Mouse (Mus musculus): ENCODE results near the gene Pygo1. TPM values are rescaled to one million over a fixed set of nuclear protein-coding genes. Genes with fewer than 3 reads are reported as not detected.

Gene Pygo1
- polyA plus RNA-seq, 1 experiment from 2014 or later = 7.1 TPM

DNA sequence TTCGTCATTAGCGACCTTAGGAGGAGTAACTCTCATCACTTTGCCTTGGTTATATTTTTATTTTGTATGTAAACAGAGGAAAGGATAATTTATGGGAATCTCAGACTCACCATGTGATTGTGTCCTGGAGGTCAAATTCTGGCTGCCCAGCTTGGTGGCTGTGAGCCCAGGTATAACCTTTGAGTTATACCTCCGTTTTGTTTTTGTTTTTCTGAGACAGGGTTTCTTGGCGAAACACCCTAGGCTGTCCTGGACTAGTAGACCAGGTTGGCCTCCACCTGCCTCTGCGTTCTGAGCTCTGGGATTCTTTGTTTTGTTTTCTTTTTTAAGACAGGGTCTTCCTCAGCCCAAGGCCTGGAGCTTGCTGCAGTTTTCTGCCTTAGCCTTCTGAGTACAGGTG is 63.3 kb downstream of the Pygo1 start:
- H3K36me3 ChIP-seq (ENCODE audit: control insufficient read depth, insufficient read depth, low read length) = no peaks in the 10 kb centered on the region
- H3K4me1 ChIP-seq (ENCODE audit: control insufficient read depth, insufficient read depth, low read length) = no peaks in the 10 kb centered on the region
- peaks cover 3% of the 10 kb centered on the region; the same call in 1 of the 2 replicates for H3K27me3 ChIP-seq (replicated peaks; ENCODE audit: control insufficient read depth, insufficient read depth, low read length)
- no peak overlapping the region for H3K4me3 ChIP-seq (ENCODE audit: low read depth, low read length)
- WGBS = 84% methylated on average over 5 of the region's 5 CpGs
- DNase-seq (ENCODE audit: low spot score) (no peak), ATAC-seq (ENCODE audit: low read depth) (no peak)
- no peak overlapping the region for H3K4me2 ChIP-seq (ENCODE audit: low read depth, low read length)
- no peak overlapping the region for H3K9ac ChIP-seq (ENCODE audit: low read depth, low read length)
- no peaks in the 10 kb centered on the region for H3K9me3 ChIP-seq (ENCODE audit: control insufficient read depth, low read length)
- H3K27ac ChIP-seq (replicated peaks; ENCODE audit: low read depth, low read length) = no peak overlapping the region

DNA sequence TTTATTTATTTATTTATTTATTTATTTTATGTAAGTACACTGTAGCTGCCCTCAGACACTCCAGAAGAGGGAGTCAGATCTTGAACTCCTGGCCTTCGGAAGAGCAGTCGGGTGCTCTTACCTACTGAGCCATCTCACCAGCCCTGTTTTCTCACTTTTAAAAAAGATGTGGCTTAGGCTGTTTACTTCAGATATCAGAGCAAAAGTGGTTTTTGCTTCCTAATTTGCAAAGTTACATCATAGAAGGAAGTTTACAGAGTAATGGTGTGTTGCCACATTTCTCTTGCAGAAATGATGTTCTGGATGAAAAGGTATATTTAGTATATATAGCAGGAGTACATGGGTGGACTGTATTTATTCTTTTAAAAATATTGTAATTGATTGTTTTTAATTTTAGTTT is 66.0 kb downstream of the Pygo1 start:
- no peak for ATAC-seq (ENCODE audit: low read depth)
- Histone ChIP-seq H3K4me2 (ENCODE audit: low read depth, low read length) (no peak overlapping the region), H3K27me3 (replicated peaks; ENCODE audit: control insufficient read depth, insufficient read depth, low read length) (peaks cover 3% of the 10 kb centered on the region; the same call in 1 of the 2 replicates), H3K9me3 (ENCODE audit: control insufficient read depth, low read length) (no peaks in the 10 kb centered on the region), H3K4me3 (ENCODE audit: low read depth, low read length) (no peak overlapping the region), H3K36me3 (ENCODE audit: control insufficient read depth, insufficient read depth, low read length) (no peaks in the 10 kb centered on the region), H3K9ac (ENCODE audit: low read depth, low read length) (no peak overlapping the region), H3K4me1 (ENCODE audit: control insufficient read depth, insufficient read depth, low read length) (no peaks in the 10 kb centered on the region), H3K27ac (replicated peaks; ENCODE audit: low read depth, low read length) (no peak overlapping the region)
- WGBS = 94% methylated on average over 2 of the region's 2 CpGs
- DNase-seq (ENCODE audit: low spot score) = no peak

GRCm38 (mm10) chr9:72992576-72992975 is 67.1 kb downstream of the Pygo1 start:
- Histone ChIP-seq H3K27ac (replicated peaks; ENCODE audit: low read depth, low read length) (no peak overlapping the region), H3K9ac (ENCODE audit: low read depth, low read length) (no peak overlapping the region), H3K36me3 (ENCODE audit: control insufficient read depth, insufficient read depth, low read length) (no peaks in the 10 kb centered on the region), H3K4me3 (ENCODE audit: low read depth, low read length) (no peak overlapping the region), H3K4me2 (ENCODE audit: low read depth, low read length) (no peak overlapping the region), H3K4me1 (ENCODE audit: control insufficient read depth, insufficient read depth, low read length) (no peaks in the 10 kb centered on the region), H3K9me3 (ENCODE audit: control insufficient read depth, low read length) (no peaks in the 10 kb centered on the region), H3K27me3 (replicated peaks; ENCODE audit: control insufficient read depth, insufficient read depth, low read length) (no peaks in the 10 kb centered on the region; the same call in 1 of the 2 replicates)
- ATAC-seq (ENCODE audit: low read depth) (no peak), DNase-seq (ENCODE audit: low spot score) (no peak)
- 87% methylated on average over 5 of the region's 5 CpGs for WGBS

DNA sequence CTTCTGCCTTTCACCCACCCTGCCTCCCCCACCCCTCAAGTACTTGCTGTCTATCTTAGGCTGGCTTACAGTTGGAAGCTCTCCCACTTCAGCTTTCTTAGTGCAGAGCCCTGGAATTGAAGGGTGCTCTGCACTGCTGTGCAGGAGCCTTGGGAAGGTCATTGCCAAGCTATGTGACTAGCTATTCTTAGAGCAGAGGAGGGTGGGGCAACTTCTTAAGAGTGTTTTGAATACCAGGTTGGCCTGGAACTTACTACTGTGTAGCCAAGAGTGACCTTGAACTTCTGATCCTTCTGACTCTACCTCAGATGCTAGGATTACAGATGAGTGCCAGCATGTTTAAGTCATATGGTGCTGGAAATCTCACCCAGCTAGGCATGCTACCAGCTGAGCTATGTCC is 70.7 kb downstream of the Pygo1 start:
- Histone ChIP-seq H3K27me3 (replicated peaks; ENCODE audit: control insufficient read depth, insufficient read depth, low read length) (no peaks in the 10 kb centered on the region), H3K4me3 (ENCODE audit: low read depth, low read length) (no peak overlapping the region), H3K27ac (replicated peaks; ENCODE audit: low read depth, low read length) (no peak overlapping the region), H3K4me1 (ENCODE audit: control insufficient read depth, insufficient read depth, low read length) (no peaks in the 10 kb centered on the region), H3K9ac (ENCODE audit: low read depth, low read length) (no peak overlapping the region), H3K36me3 (ENCODE audit: control insufficient read depth, insufficient read depth, low read length) (no peaks in the 10 kb centered on the region), H3K9me3 (ENCODE audit: control insufficient read depth, low read length) (no peaks in the 10 kb centered on the region), H3K4me2 (ENCODE audit: low read depth, low read length) (no peak overlapping the region)
- DNase-seq (ENCODE audit: low spot score) = no peak
- no peak for ATAC-seq (ENCODE audit: low read depth)

DNA sequence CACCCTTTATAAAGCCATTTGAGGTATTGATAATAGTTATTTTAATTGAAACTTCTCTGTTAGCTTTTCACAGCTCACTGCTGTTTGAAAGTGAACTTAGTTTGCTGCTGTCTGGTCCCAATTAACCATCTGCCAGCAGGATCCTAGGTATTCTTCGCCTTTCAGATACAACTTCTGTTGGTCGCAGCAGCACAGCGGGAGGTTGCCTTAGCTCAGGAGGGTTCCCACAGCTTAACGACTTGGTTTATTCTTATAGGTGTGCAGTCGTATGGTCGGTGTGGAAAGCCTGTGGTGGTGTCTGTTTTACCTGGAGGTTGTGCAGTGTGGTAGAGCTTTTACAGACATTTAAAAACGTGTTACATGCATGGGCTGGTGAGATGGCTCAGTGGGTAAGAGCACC is 71.4 kb downstream of the Pygo1 start:
- H3K36me3 ChIP-seq (ENCODE audit: control insufficient read depth, insufficient read depth, low read length) = 0 out of 2 replicates have a peak, but pooled peaks cover 6% of the 10 kb centered on the region
- H3K4me2 ChIP-seq (ENCODE audit: low read depth, low read length) = no peak overlapping the region
- no peaks in the 10 kb centered on the region for H3K9me3 ChIP-seq (ENCODE audit: control insufficient read depth, low read length)
- DNase-seq (ENCODE audit: low spot score) = no peak
- no peaks in the 10 kb centered on the region for H3K27me3 ChIP-seq (replicated peaks; ENCODE audit: control insufficient read depth, insufficient read depth, low read length)
- no peak overlapping the region for H3K9ac ChIP-seq (ENCODE audit: low read depth, low read length)
- no peak overlapping the region for H3K27ac ChIP-seq (replicated peaks; ENCODE audit: low read depth, low read length)
- no peak overlapping the region for H3K4me3 ChIP-seq (ENCODE audit: low read depth, low read length)
- no peak for ATAC-seq (ENCODE audit: low read depth)
- WGBS = 62% methylated on average over 7 of the region's 7 CpGs
- H3K4me1 ChIP-seq (ENCODE audit: control insufficient read depth, insufficient read depth, low read length) = no peaks in the 10 kb centered on the region

DNA sequence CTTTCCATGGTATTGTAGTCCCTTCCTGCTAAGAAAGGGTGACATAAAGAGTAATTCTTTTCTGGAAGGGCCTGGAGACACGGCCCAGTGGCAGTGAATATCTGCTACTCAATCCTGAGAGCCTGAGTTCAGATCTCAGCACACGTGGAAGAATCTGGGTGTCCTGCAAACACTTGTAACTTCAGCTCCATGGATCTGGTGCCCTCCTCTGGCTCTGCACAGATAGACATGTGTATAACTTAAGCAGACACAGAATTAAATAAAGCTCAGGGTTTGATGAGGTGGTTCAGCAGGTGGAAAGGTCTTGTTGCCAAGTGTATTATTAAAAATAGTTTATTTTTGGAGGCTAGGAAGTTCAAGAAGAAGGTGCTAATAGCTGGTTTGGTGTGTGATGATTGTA is 75.0 kb downstream of the Pygo1 start:
- no peak for DNase-seq (ENCODE audit: low spot score)
- no peak overlapping the region for H3K27ac ChIP-seq (replicated peaks; ENCODE audit: low read depth, low read length)
- H3K27me3 ChIP-seq (replicated peaks; ENCODE audit: control insufficient read depth, insufficient read depth, low read length) = no peaks in the 10 kb centered on the region
- no peak overlapping the region for H3K4me3 ChIP-seq (ENCODE audit: low read depth, low read length)
- H3K9me3 ChIP-seq (ENCODE audit: control insufficient read depth, low read length) = no peaks in the 10 kb centered on the region
- no peak for ATAC-seq (ENCODE audit: low read depth)
- H3K4me2 ChIP-seq (ENCODE audit: low read depth, low read length) = no peak overlapping the region
- H3K9ac ChIP-seq (ENCODE audit: low read depth, low read length) = no peak overlapping the region
- peaks cover 19% of the 10 kb centered on the region; the same call in 1 of the 2 replicates for H3K36me3 ChIP-seq (ENCODE audit: control insufficient read depth, insufficient read depth, low read length)
- H3K4me1 ChIP-seq (ENCODE audit: control insufficient read depth, insufficient read depth, low read length) = no peaks in the 10 kb centered on the region
- WGBS = 66% methylated on average over 2 of the region's 2 CpGs

GRCm38 (mm10) chr9:73001314-73002011 is 76.0 kb downstream of the Pygo1 start:
- WGBS = 88% methylated on average over 13 of the region's 13 CpGs
- Histone ChIP-seq H3K9me3 (ENCODE audit: control insufficient read depth, low read length) (no peaks in the 10 kb centered on the region), H3K9ac (ENCODE audit: low read depth, low read length) (no peak overlapping the region), H3K4me2 (ENCODE audit: low read depth, low read length) (no peak overlapping the region), H3K4me1 (ENCODE audit: control insufficient read depth, insufficient read depth, low read length) (no peaks in the 10 kb centered on the region), H3K27me3 (replicated peaks; ENCODE audit: control insufficient read depth, insufficient read depth, low read length) (no peaks in the 10 kb centered on the region), H3K4me3 (ENCODE audit: low read depth, low read length) (no peak overlapping the region), H3K36me3 (ENCODE audit: control insufficient read depth, insufficient read depth, low read length) (peaks cover 28% of the 10 kb centered on the region), H3K27ac (replicated peaks; ENCODE audit: low read depth, low read length) (no peak overlapping the region)
- no peak for ATAC-seq (ENCODE audit: low read depth)
- no peak for DNase-seq (ENCODE audit: low spot score)

Other genes with a start within 250 kb of the Pygo1 start
- 1.3 and 1.4 TPM in 2 replicates for gene Prtg, start 118.8 kb upstream of the Pygo1 start, polyA plus RNA-seq (2014; fragmentation: Nextera tagmentation; extraction: Ambion mirVana)
- gene Dyx1c1, start 33.1 kb downstream of the Pygo1 start, polyA plus RNA-seq (2014; fragmentation: Nextera tagmentation; extraction: Ambion mirVana) = 2.0 and 2.1 TPM in 2 replicates
- not detected in 2 replicates for gene Gm44503, start 33.2 kb downstream of the Pygo1 start, polyA plus RNA-seq (2014; fragmentation: Nextera tagmentation; extraction: Ambion mirVana)
- gene Ccpg1os, start 59.7 kb downstream of the Pygo1 start, polyA plus RNA-seq (2014; fragmentation: Nextera tagmentation; extraction: Ambion mirVana) = 15.0 and 21.2 TPM in 2 replicates
- 33.3 and 38.3 TPM in 2 replicates for gene Ccpg1, start 59.8 kb downstream of the Pygo1 start, polyA plus RNA-seq (2014; fragmentation: Nextera tagmentation; extraction: Ambion mirVana)
- 11.5 and 14.6 TPM in 2 replicates for gene Pigb, start 114.7 kb downstream of the Pygo1 start, polyA plus RNA-seq (2014; fragmentation: Nextera tagmentation; extraction: Ambion mirVana)
- 2.1 and 2.5 TPM in 2 replicates for gene Rab27a, start 119.2 kb downstream of the Pygo1 start, polyA plus RNA-seq (2014; fragmentation: Nextera tagmentation; extraction: Ambion mirVana)
- 0.10 TPM in 1 of 2 replicates, not detected in the other for gene Khdc3, start 176.2 kb downstream of the Pygo1 start, polyA plus RNA-seq (2014; fragmentation: Nextera tagmentation; extraction: Ambion mirVana)
- not detected in 2 replicates for gene Gm20509, start 176.8 kb downstream of the Pygo1 start, polyA plus RNA-seq (2014; fragmentation: Nextera tagmentation; extraction: Ambion mirVana)
- gene Rsl24d1, start 187.8 kb downstream of the Pygo1 start, polyA plus RNA-seq (2014; fragmentation: Nextera tagmentation; extraction: Ambion mirVana) = 105 and 119 TPM in 2 replicates

Data from embryonic facial prominence, embryonic 14.5 days (tissue).